Mouse (Mus musculus): ENCODE measurements around the gene Cdkn2b. TPM values are rescaled to one million over a fixed set of nuclear protein-coding genes. Genes with fewer than 3 reads are reported as not detected.

The Cdkn2b gene
- total and polyA plus RNA-seq, 2 experiments from 2014 or later: 2.3 to 5.7 TPM

- no peak for DNase-seq (ENCODE audit: low spot score)
- no peaks in the 10 kb centered on the region for H3K36me3 ChIP-seq (ENCODE audit: insufficient read depth, low read length)
These were observed 37.3 kb downstream of the Cdkn2b start for GRCm38 (mm10) chr4:89273585-89273984.

DNA sequence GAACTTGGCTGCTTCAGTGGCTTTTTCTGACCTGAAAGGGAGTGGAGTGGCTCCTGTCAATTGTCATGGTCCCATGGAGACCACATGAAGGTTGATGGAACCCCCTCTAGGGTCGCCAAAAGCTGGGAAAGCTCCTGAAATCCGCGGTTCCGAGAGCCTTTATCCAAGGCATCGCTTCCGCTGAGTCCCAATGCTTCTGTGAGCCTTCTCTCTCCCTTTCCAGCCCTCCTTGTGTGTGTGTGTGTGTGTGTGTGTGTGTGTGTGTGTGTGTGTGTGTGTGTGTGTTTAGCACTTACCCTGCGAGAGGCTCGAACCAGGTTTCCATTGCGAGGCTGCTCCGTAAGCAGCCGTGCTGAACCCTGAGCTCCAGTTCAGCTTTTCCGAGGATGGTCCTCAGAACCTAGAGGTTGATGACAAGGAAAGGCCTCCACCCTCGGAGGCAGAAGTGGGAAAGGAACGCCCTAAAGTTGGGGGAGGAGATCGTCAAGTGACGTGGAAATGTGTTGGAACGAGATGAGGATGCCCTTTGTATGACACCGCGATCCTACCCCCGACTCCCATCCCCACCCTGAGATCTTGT, 37.8 kb downstream of the Cdkn2b start:
- Histone ChIP-seq H3K27ac (no peak overlapping the region), H3K4me3 (ENCODE audit: low read length) (no peak overlapping the region), H3K4me1 (ENCODE audit: insufficient read depth, low read length) (no peaks in the 10 kb centered on the region), H3K9me3 (ENCODE audit: low read length) (no peaks in the 10 kb centered on the region), H3K9ac (replicated peaks; ENCODE audit: low read length) (no peak overlapping the region), H3K27me3 (ENCODE audit: insufficient read depth, low read length) (peaks cover 81% of the 10 kb centered on the region), H3K36me3 (ENCODE audit: insufficient read depth, low read length) (no peaks in the 10 kb centered on the region), H3K4me2 (ENCODE audit: low read depth, low read length) (no peak overlapping the region)
- 1% methylated on average over 20 of the region's 20 CpGs for WGBS
- ATAC-seq (no peak), DNase-seq (ENCODE audit: low spot score) (no peak)
- TF ChIP-seq CTCF (IDR thresholded peaks at IDR 0.05; ENCODE audit: low read depth): no peak

More at GRCm38 (mm10) chr4:89273585-89273984, 37.3 kb downstream of the Cdkn2b start:
- H3K27me3 ChIP-seq (ENCODE audit: insufficient read depth, low read length): peaks cover 80% of the 10 kb centered on the region
- no peak overlapping the region for H3K9ac ChIP-seq (replicated peaks; ENCODE audit: low read length)
- H3K4me1 ChIP-seq (ENCODE audit: insufficient read depth, low read length): no peaks in the 10 kb centered on the region
- H3K4me2 ChIP-seq (ENCODE audit: low read depth, low read length): no peak overlapping the region
- no peaks in the 10 kb centered on the region for H3K9me3 ChIP-seq (ENCODE audit: low read length)
- 1% methylated on average over 9 of the region's 9 CpGs for WGBS
- no peak overlapping the region for H3K27ac ChIP-seq
- no peak overlapping the region for H3K4me3 ChIP-seq (ENCODE audit: low read length)
- TF ChIP-seq CTCF (IDR thresholded peaks at IDR 0.05; ENCODE audit: low read depth): no peak
- 0 out of 2 replicates have a peak, but pooled peaks have one; percentile 35 for ATAC-seq

DNA sequence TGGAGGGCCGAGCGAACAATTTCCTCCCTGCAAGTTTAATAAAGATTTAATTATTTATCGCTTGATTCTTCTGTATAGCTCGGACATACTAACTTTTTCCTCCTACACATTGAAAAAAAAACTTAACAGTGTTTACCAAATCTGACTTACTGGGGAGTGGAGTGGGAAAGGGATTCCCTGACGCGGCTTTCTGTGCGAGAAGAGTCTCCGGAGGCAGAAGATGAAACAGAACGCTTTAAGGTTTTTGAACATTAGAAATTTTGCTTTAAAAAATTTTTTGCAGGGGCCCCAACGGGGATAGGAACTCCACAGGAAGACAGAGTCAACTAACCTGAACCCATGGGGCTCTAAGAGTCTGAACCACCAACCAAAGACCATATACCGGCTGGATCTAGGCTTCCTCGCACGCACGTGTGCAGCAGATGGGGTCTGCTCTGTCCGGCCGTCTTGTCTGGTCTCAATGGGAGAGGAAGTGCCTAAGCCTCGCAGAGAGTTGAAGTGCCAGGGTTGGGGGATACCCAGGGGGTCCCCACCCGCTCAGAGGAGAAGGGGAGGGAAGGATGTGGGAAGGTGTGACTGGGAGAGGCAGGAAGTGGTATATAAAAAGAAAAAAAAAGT, 38.6 kb downstream of the Cdkn2b start:
- H3K36me3 ChIP-seq (ENCODE audit: insufficient read depth, low read length): no peaks in the 10 kb centered on the region
- H3K4me3 ChIP-seq (ENCODE audit: low read length): no peak overlapping the region
- H3K9me3 ChIP-seq (ENCODE audit: low read length): no peaks in the 10 kb centered on the region
- H3K27ac ChIP-seq: no peak overlapping the region
- H3K27me3 ChIP-seq (ENCODE audit: insufficient read depth, low read length): peaks cover 79% of the 10 kb centered on the region
- H3K4me2 ChIP-seq (ENCODE audit: low read depth, low read length): no peak overlapping the region
- no peak overlapping the region for H3K9ac ChIP-seq (replicated peaks; ENCODE audit: low read length)
- WGBS: 5% methylated on average over 18 of the region's 18 CpGs
- no peaks in the 10 kb centered on the region for H3K4me1 ChIP-seq (ENCODE audit: insufficient read depth, low read length)
- DNase-seq (ENCODE audit: low spot score): no peak
- no peak for ATAC-seq
- TF ChIP-seq CTCF (IDR thresholded peaks at IDR 0.05; ENCODE audit: low read depth): no peak

- Histone ChIP-seq H3K9me3 (ENCODE audit: low read length) (no peaks in the 10 kb centered on the region), H3K4me2 (ENCODE audit: low read depth, low read length) (no peak overlapping the region), H3K27ac (no peak overlapping the region), H3K4me3 (ENCODE audit: low read length) (no peak overlapping the region), H3K4me1 (ENCODE audit: insufficient read depth, low read length) (no peaks in the 10 kb centered on the region), H3K27me3 (ENCODE audit: insufficient read depth, low read length) (no peaks in the 10 kb centered on the region), H3K36me3 (ENCODE audit: insufficient read depth, low read length) (no peaks in the 10 kb centered on the region), H3K9ac (replicated peaks; ENCODE audit: low read length) (no peak overlapping the region)
- no peak for TF ChIP-seq CTCF (IDR thresholded peaks at IDR 0.05; ENCODE audit: low read depth)
- no peak for DNase-seq (ENCODE audit: low spot score)
- ATAC-seq: no peak
- WGBS: 80% methylated on average over 1 of the region's 1 CpGs
These were observed 53.1 kb downstream of the Cdkn2b start for GRCm38 (mm10) chr4:89257768-89258167.

Other genes starting within 250 kb of the Cdkn2b start
- gene Mtap, start 173.9 kb downstream of the Cdkn2b start, total RNA-seq (2014; rRNA removed): 8.7 and 9.9 TPM in 2 replicates
- 26.1 and 27.4 TPM in 2 replicates for gene Mtap, start 173.9 kb downstream of the Cdkn2b start, polyA plus RNA-seq (2015; fragmentation: Nextera tagmentation; extraction: Ambion mirVana)
- gene Cdkn2a, start 16.4 kb downstream of the Cdkn2b start, total RNA-seq (2014; rRNA removed): not detected in 2 replicates
- not detected in 2 replicates for gene Cdkn2a, start 16.4 kb downstream of the Cdkn2b start, polyA plus RNA-seq (2015; fragmentation: Nextera tagmentation; extraction: Ambion mirVana)